Mouse (Mus musculus) neural tube, embryonic 15.5 days (tissue): Measurements from ENCODE around the gene Sh3gl2. TPM values are rescaled to one million over a fixed set of nuclear protein-coding genes. Genes with fewer than 3 reads are reported as not detected.

Experiments
- ATAC-seq: fragments of 200-750 bp; cut with Nextera tagmentation; 2 replicates; pipeline ENCODE4 v1.8.0; 2017; ENCODE audit warnings: mild to moderate bottlenecking, moderate TSS enrichment, moderate library complexity; ENCODE audit not compliant: low FRiP score
- H3K27ac ChIP-seq: fragments of 300-500 bp; sonication (generic); replicated peaks from 2 replicates; pipeline ENCODE4 v1.5.1; 2015; ENCODE audit warnings: mild to moderate bottlenecking, inconsistent platforms
- H3K27me3 ChIP-seq: fragments of 300-500 bp; sonication (generic); replicated peaks from 2 replicates; pipeline ENCODE4 v1.6.1; 2015; ENCODE audit warnings: inconsistent platforms
- H3K36me3 ChIP-seq: fragments of 300-500 bp; sonication (generic); 2 replicates; pipeline ENCODE4 v1.6.1; 2015; ENCODE audit warnings: inconsistent platforms
- H3K4me1 ChIP-seq: fragments of 300-500 bp; sonication (generic); 2 replicates; pipeline ENCODE4 v1.6.1; 2015; ENCODE audit warnings: inconsistent platforms
- H3K4me2 ChIP-seq: fragments of 300-500 bp; sonication (generic); 2 replicates; pipeline ENCODE4 v1.6.1; 2015; ENCODE audit warnings: inconsistent platforms, mild to moderate bottlenecking, moderate library complexity
- H3K4me3 ChIP-seq: fragments of 300-500 bp; sonication (generic); replicated peaks from 2 replicates; pipeline ENCODE4 v1.5.1; 2015; ENCODE audit warnings: mild to moderate bottlenecking, inconsistent platforms
- H3K9ac ChIP-seq: fragments of 300-500 bp; sonication (generic); replicated peaks from 2 replicates; pipeline ENCODE4 v1.6.1; 2015; ENCODE audit warnings: mild to moderate bottlenecking, inconsistent platforms
- H3K9me3 ChIP-seq: fragments of 300-500 bp; sonication (generic); replicated peaks from 2 replicates; pipeline ENCODE4 v1.6.1; 2016; ENCODE audit warnings: inconsistent platforms
- WGBS: fragments of 180-500 bp; shearing (Covaris S2); methylation state at CpG from one replicate; pipeline ENCODE4 v1.1.7; 2015; ENCODE audit warnings: mixed read lengths; 5-methylcytosine and 5-hydroxymethylcytosine counted together
- polyA plus RNA-seq: library from polyadenylated mRNA; unstranded; fragments of >200 nt; fragmentation: Nextera tagmentation; extraction: Ambion mirVana; gene quantifications from 2 replicates; pipeline ENCODE4 v1.2.1, GENCODE M21; 2015

Gene Sh3gl2
- polyA plus RNA-seq, 1 experiment from 2014 or later, result 111 TPM

- 68% methylated on average over 6 of the region's 6 CpGs for WGBS
- Histone ChIP-seq H3K9me3 (no peaks in the 10 kb centered on the region), H3K27me3 (no peaks in the 10 kb centered on the region), H3K4me2 (no peak overlapping the region), H3K4me1 (0 out of 2 replicates have a peak, but pooled peaks cover 7% of the 10 kb centered on the region), H3K27ac (0 out of 2 replicates have a peak overlapping the region, but pooled peaks have one; percentile 4), H3K36me3 (no peaks in the 10 kb centered on the region), H3K9ac (no peak overlapping the region), H3K4me3 (no peak overlapping the region)
- no peak for ATAC-seq
Measured at GRCm38 (mm10) chr4:85325454-85325853, 120.5 kb downstream of the Sh3gl2 start.

- no peaks in the 10 kb centered on the region for H3K27me3 ChIP-seq
- WGBS, result 79% methylated on average over 1 of the region's 1 CpGs
- no peak overlapping the region for H3K9ac ChIP-seq
- no peaks in the 10 kb centered on the region for H3K9me3 ChIP-seq
- H3K4me1 ChIP-seq, result 0 out of 2 replicates have a peak, but pooled peaks cover 7% of the 10 kb centered on the region
- H3K4me3 ChIP-seq, result no peak overlapping the region
- H3K4me2 ChIP-seq, result no peak overlapping the region
- 0 out of 2 replicates have a peak overlapping the region, but pooled peaks have one; percentile 4 for H3K27ac ChIP-seq
- ATAC-seq, result no peak
- no peaks in the 10 kb centered on the region for H3K36me3 ChIP-seq
Measured at GRCm38 (mm10) chr4:85326052-85326451, 121.1 kb downstream of the Sh3gl2 start.

GRCm38 (mm10) chr4:85334688-85335200, 129.8 kb downstream of the Sh3gl2 start:
- no peaks in the 10 kb centered on the region for H3K9me3 ChIP-seq
- no peaks in the 10 kb centered on the region for H3K36me3 ChIP-seq
- WGBS, result 82% methylated on average over 4 of the region's 4 CpGs
- H3K27me3 ChIP-seq, result no peaks in the 10 kb centered on the region
- no peak overlapping the region for H3K27ac ChIP-seq
- no peak for ATAC-seq
- H3K4me3 ChIP-seq, result no peak overlapping the region
- no peaks in the 10 kb centered on the region for H3K4me1 ChIP-seq
- no peak overlapping the region for H3K4me2 ChIP-seq
- H3K9ac ChIP-seq, result no peak overlapping the region

- no peak overlapping the region for H3K27ac ChIP-seq
- no peak overlapping the region for H3K4me3 ChIP-seq
- no peaks in the 10 kb centered on the region for H3K27me3 ChIP-seq
- no peak overlapping the region for H3K4me2 ChIP-seq
- no peak for ATAC-seq
- H3K36me3 ChIP-seq, result no peaks in the 10 kb centered on the region
- no peaks in the 10 kb centered on the region for H3K4me1 ChIP-seq
- H3K9ac ChIP-seq, result no peak overlapping the region
- no peaks in the 10 kb centered on the region for H3K9me3 ChIP-seq
Measured at GRCm38 (mm10) chr4:85336356-85336755, 131.4 kb downstream of the Sh3gl2 start.

GRCm38 (mm10) chr4:85339126-85339525, 134.2 kb downstream of the Sh3gl2 start:
- no peak overlapping the region for H3K4me2 ChIP-seq
- 89% methylated on average over 5 of the region's 5 CpGs for WGBS
- no peaks in the 10 kb centered on the region for H3K36me3 ChIP-seq
- no peak overlapping the region for H3K9ac ChIP-seq
- no peaks in the 10 kb centered on the region for H3K4me1 ChIP-seq
- H3K27ac ChIP-seq, result no peak overlapping the region
- no peak for ATAC-seq
- H3K4me3 ChIP-seq, result no peak overlapping the region
- H3K9me3 ChIP-seq, result no peaks in the 10 kb centered on the region
- no peaks in the 10 kb centered on the region for H3K27me3 ChIP-seq

GRCm38 (mm10) chr4:85340686-85341085, 135.8 kb downstream of the Sh3gl2 start:
- Histone ChIP-seq H3K9ac (no peak overlapping the region), H3K36me3 (no peaks in the 10 kb centered on the region), H3K4me1 (no peaks in the 10 kb centered on the region), H3K27me3 (no peaks in the 10 kb centered on the region), H3K4me3 (no peak overlapping the region), H3K9me3 (no peaks in the 10 kb centered on the region), H3K27ac (no peak overlapping the region), H3K4me2 (no peak overlapping the region)
- 68% methylated on average over 6 of the region's 6 CpGs for WGBS
- ATAC-seq, result no peak

GRCm38 (mm10) chr4:85345911-85346310, 141.0 kb downstream of the Sh3gl2 start:
- no peaks in the 10 kb centered on the region for H3K27me3 ChIP-seq
- no peak for ATAC-seq
- H3K36me3 ChIP-seq, result no peaks in the 10 kb centered on the region
- no peak overlapping the region for H3K9ac ChIP-seq
- peaks cover 3% of the 10 kb centered on the region; the same call in 1 of the 2 replicates for H3K4me1 ChIP-seq
- 81% methylated on average over 6 of the region's 6 CpGs for WGBS
- H3K4me2 ChIP-seq, result no peak overlapping the region
- H3K9me3 ChIP-seq, result no peaks in the 10 kb centered on the region
- H3K27ac ChIP-seq, result no peak overlapping the region
- no peak overlapping the region for H3K4me3 ChIP-seq

- Histone ChIP-seq H3K27me3 (no peaks in the 10 kb centered on the region), H3K4me3 (no peak overlapping the region), H3K36me3 (no peaks in the 10 kb centered on the region), H3K4me2 (no peak overlapping the region), H3K27ac (no peak overlapping the region), H3K9ac (no peak overlapping the region), H3K9me3 (no peaks in the 10 kb centered on the region), H3K4me1 (peaks cover 3% of the 10 kb centered on the region; the same call in 1 of the 2 replicates)
- ATAC-seq, result no peak
- 70% methylated on average over 8 of the region's 8 CpGs for WGBS
Measured at GRCm38 (mm10) chr4:85348079-85348643, 143.2 kb downstream of the Sh3gl2 start.

GRCm38 (mm10) chr4:85362661-85363060, 157.7 kb downstream of the Sh3gl2 start:
- WGBS, result 91% methylated on average over 3 of the region's 3 CpGs
- Histone ChIP-seq H3K4me3 (no peak overlapping the region), H3K27me3 (no peaks in the 10 kb centered on the region), H3K4me1 (peaks cover 7% of the 10 kb centered on the region; the same call in 1 of the 2 replicates), H3K9ac (no peak overlapping the region), H3K36me3 (no peaks in the 10 kb centered on the region), H3K27ac (no peak overlapping the region), H3K4me2 (no peak overlapping the region), H3K9me3 (no peaks in the 10 kb centered on the region)
- no peak for ATAC-seq

- H3K27me3 ChIP-seq, result no peaks in the 10 kb centered on the region
- H3K4me3 ChIP-seq, result no peak overlapping the region
- WGBS, result 80% methylated on average over 4 of the region's 4 CpGs
- no peak overlapping the region for H3K9ac ChIP-seq
- no peak overlapping the region for H3K4me2 ChIP-seq
- peaks cover 7% of the 10 kb centered on the region; the same call in 1 of the 2 replicates for H3K4me1 ChIP-seq
- no peaks in the 10 kb centered on the region for H3K9me3 ChIP-seq
- H3K27ac ChIP-seq, result no peak overlapping the region
- no peaks in the 10 kb centered on the region for H3K36me3 ChIP-seq
- ATAC-seq, result 0 out of 2 replicates have a peak, but pooled peaks have one; percentile 28
Measured at GRCm38 (mm10) chr4:85363205-85363604, 158.3 kb downstream of the Sh3gl2 start.

- Histone ChIP-seq H3K9ac (no peak overlapping the region), H3K4me2 (no peak overlapping the region), H3K9me3 (no peaks in the 10 kb centered on the region), H3K4me3 (no peak overlapping the region), H3K4me1 (no peaks in the 10 kb centered on the region), H3K36me3 (no peaks in the 10 kb centered on the region), H3K27me3 (no peaks in the 10 kb centered on the region), H3K27ac (no peak overlapping the region)
- ATAC-seq, result peak; percentile 65; the same call in 1 of the 2 replicates
- 68% methylated on average over 6 of the region's 6 CpGs for WGBS
Measured at GRCm38 (mm10) chr4:85371036-85371435, 166.1 kb downstream of the Sh3gl2 start.

GRCm38 (mm10) chr4:85374801-85375200, 169.9 kb downstream of the Sh3gl2 start:
- peaks cover 11% of the 10 kb centered on the region; the same call in 1 of the 2 replicates for H3K36me3 ChIP-seq
- WGBS, result 90% methylated on average over 4 of the region's 4 CpGs
- H3K27me3 ChIP-seq, result no peaks in the 10 kb centered on the region
- no peak overlapping the region for H3K4me3 ChIP-seq
- no peak overlapping the region for H3K4me2 ChIP-seq
- no peak for ATAC-seq
- H3K9ac ChIP-seq, result no peak overlapping the region
- no peak overlapping the region for H3K27ac ChIP-seq
- H3K9me3 ChIP-seq, result no peaks in the 10 kb centered on the region
- H3K4me1 ChIP-seq, result no peaks in the 10 kb centered on the region
